Mouse (Mus musculus) embryo, embryonic 10 days (tissue): ENCODE data around the gene Fam24a.

ENCODE experiments used
- DNase-seq: peaks from one replicate; pipeline ENCODE4 v3.0.0-alpha.2; 2015; ENCODE audit warnings: low spot score

The Fam24a gene

GRCm38 (mm10) chr7:131333564-131333963, at the start of gene Fam24a:
TSS of gene Fam24a (plus strand) at chr7:131333864.
- no peak for DNase-seq

- peak; percentile 15 for DNase-seq
Observed at GRCm38 (mm10) chr7:131297151-131297550, 36.5 kb upstream of the Fam24a start.

GRCm38 (mm10) chr7:131303340-131303739, 30.3 kb upstream of the Fam24a start:
- no peak for DNase-seq

- DNase-seq, result no peak
Observed at GRCm38 (mm10) chr7:131306733-131307132, 26.9 kb upstream of the Fam24a start.

- DNase-seq, result no peak
Observed at GRCm38 (mm10) chr7:131314493-131314892, 19.2 kb upstream of the Fam24a start.

GRCm38 (mm10) chr7:131317587-131317986, 16.1 kb upstream of the Fam24a start:
- peak; percentile 21 for DNase-seq

GRCm38 (mm10) chr7:131318340-131318739, 15.3 kb upstream of the Fam24a start:
- no peak for DNase-seq

- DNase-seq, result no peak
Observed at GRCm38 (mm10) chr7:131322192-131322591, 11.5 kb upstream of the Fam24a start, which contains the start of gene Cuzd1. TSS of gene Cuzd1 (minus strand) at chr7:131322292.

GRCm38 (mm10) chr7:131327054-131327453, 6.6 kb upstream of the Fam24a start:
- no peak for DNase-seq

GRCm38 (mm10) chr7:131329416-131329815, 4.2 kb upstream of the Fam24a start, which contains the start of gene Fam24b:
TSS of gene Fam24b (minus strand) at chr7:131329516.
- no peak for DNase-seq

GRCm38 (mm10) chr7:131331688-131332087, 2.0 kb upstream of the Fam24a start:
- DNase-seq, result no peak

- DNase-seq, result no peak
Observed at GRCm38 (mm10) chr7:131337502-131338068, 3.9 kb downstream of the Fam24a start.

- no peak for DNase-seq
Observed at GRCm38 (mm10) chr7:131345856-131346541, 12.3 kb downstream of the Fam24a start.

GRCm38 (mm10) chr7:131356105-131356504, 22.4 kb downstream of the Fam24a start:
- DNase-seq, result no peak

- no peak for DNase-seq
Observed at GRCm38 (mm10) chr7:131362269-131362614, 28.6 kb downstream of the Fam24a start.

GRCm38 (mm10) chr7:131362615-131363300, 29.1 kb downstream of the Fam24a start, which contains the start of gene 2310057M21Rik:
TSS of gene 2310057M21Rik (minus strand) at chr7:131362759.
- DNase-seq, result peak; percentile 99

GRCm38 (mm10) chr7:131364131-131364530, 30.5 kb downstream of the Fam24a start:
- no peak for DNase-seq

GRCm38 (mm10) chr7:131370648-131371469, 37.2 kb downstream of the Fam24a start, which contains the start of gene Pstk:
TSS of gene Pstk (plus strand) at chr7:131371141.
- DNase-seq, result peak; percentile 95

- DNase-seq, result no peak
Observed at GRCm38 (mm10) chr7:131371470-131371860, 37.8 kb downstream of the Fam24a start.

GRCm38 (mm10) chr7:131371880-131372651, 38.4 kb downstream of the Fam24a start:
- peak; percentile 14 for DNase-seq
